Mouse (Mus musculus) cerebellum, adult 9-11 months (tissue): ENCODE measurements around the gene Prr14l.
"Not testable (repeated sequence)": the region's sequence is repeated elsewhere in the genome, so short reads cannot be mapped to it uniquely, and the experiment has no call there.

Experiments
- DNase-seq: peaks from one replicate; pipeline ENCODE4 v3.0.0; 2022

The Prr14l gene

DNA sequence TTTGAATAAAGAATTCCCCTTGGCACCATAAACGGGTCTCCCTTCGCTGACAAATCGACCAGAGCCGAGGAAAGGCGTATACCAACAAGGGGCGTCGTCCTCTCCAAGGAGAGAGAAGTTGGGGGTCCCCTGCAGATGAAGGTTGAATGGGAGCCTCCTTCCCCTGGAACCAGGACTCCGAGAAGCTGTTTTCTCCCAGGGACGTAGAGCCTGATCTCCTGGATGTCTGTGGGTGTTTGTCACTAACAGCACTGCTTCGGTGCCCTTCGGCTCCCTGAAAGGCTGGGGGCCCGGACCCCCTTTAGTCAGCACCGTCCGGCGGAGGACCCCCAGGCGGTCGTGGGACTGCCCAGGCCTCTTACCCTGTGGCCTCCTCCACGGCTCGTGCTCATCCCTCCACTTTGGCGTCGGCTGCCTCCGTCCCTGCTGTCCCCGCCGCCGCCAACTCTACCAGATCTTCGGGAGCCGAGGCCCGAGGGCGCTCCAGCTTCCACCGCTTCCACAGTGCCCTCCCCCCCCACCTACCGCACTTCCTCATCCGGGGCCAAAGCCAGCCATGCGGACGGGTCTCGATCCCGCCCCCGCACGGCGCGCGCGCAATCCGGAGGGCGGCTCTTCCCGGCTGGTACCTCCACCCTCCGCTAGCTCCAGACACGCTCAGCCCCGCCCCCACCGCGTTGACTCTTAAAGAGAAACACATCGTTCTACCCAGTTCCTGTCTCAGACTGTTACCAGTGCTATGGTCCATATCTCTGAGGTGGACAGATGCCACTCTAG is at the start of gene Prr14l:
Gene Prr14l, minus strand, starts transcription at position 526 of the 777 bp plus-strand sequence.
- peak; percentile 98 for DNase-seq

DNA sequence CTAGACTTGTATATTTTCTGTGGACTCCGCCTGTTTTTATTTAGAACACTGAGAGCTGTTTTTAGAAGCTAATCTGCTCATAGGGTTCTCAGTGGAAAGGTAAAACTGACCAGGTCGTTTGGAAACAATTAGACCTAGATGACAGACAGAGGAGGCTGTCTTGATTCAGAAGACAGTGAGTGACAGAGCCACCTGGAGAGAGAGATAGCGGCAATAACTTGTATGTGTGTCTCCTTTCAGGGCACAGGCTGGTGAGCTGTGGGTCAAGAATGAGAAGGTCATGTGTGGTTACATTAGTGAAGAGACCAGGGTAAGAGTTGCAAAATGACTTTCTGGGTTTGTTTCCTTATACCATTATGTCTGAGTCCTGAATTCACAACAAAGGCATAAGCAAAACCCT is 32.7 kb upstream of the Prr14l start:
- no peak for DNase-seq

DNA sequence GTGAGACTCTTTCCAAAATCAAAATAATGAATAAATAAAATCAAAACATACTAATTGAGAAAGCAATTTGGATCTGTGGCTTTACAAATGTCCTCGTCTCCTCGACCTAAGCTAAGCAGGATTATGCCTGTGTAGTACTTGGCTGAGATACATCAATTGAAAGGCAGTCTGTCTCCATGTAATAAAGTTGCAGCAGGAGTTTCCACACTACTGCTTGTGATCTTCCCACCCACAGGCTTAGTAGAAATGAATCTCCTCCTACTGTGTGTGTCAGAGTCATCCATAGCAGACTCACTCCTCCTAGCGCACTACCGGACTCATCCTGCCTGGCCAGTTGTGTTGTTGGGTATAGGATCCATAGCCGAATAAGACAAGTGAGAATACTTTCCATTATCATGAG is 18.3 kb upstream of the Prr14l start:
- no peak for DNase-seq

DNA sequence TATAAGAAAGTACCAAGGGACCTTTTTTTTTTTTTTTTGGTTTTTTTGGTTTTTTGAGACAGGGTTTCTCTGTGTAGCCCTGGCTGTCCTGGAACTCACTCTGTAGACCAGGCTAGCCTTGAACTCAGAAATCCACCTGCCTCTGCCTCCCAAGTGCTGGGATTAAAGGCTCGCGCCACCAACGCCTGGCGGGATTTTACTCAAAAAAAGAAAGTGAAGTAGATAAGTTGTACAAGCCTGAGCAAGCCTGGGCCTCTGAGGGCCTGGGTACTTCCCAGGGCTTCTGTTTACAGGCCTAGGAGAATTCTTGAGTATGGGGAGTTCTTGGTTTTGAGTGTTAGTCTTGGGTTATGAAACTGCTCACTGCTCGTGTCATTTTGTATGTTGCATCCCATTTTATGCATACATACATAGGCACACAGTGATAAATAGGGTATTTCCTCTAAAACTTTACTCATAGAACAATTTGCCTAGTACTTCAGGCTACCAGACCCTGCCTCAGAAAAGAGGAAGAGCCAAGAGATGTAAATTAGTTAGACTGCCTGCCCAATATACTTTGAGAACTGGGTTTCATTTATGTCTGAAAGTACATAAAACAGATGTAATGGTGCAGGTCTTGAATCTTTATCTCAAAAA is 15.5 kb upstream of the Prr14l start:
- DNase-seq, result no peak

DNA sequence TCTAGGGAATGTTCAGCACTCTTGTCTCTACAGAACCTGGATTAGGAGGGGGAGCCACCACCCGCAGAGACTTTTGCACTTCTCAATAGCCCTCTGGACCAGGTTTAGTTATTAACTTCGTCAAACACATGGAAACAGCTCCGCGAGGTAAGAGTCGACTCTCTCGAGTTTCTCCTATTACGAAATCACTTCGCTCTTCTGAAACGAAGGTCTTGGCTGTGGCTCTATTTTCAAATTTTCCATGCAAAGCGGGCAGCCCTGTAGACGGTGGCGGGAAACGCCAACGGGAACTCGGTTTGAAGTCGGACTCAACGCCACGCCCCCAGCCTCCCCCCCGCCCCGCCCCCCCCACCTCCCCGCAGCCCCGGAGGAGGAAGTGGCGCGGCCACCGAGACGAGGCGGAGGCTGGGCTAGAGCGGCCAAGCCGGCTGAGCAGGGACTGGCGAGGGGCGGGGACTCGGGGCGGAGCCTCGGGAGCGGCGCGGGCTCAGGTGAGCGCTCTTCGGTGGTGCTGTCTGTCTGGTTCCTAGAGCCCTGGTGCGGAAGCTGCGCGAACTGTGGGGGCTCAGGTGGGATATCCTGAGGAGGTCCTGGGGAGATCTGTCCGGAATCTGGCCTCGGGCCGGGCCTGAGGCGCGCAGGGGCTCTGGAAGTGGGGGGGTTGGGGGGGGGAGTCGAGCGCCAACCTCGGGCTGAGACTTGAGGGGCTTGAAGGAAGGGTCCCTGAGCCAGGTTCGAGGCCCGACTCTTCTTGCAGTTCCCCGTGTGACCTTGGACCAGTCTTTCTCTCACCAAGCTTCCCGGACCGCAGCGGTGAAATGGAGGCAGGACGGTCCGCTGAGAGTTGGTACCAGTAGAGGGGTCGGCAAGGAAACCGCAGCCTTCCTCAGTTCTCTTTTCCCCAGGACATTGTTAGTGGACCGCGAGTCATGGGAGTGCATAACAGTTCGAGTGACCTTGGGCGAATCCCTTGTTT is 9.5 kb upstream of the Prr14l start, which contains the start of gene Depdc5:
Gene Depdc5, plus strand, starts transcription at position 449 of the 976 bp plus-strand sequence.
- peak; percentile 94 for DNase-seq

DNA sequence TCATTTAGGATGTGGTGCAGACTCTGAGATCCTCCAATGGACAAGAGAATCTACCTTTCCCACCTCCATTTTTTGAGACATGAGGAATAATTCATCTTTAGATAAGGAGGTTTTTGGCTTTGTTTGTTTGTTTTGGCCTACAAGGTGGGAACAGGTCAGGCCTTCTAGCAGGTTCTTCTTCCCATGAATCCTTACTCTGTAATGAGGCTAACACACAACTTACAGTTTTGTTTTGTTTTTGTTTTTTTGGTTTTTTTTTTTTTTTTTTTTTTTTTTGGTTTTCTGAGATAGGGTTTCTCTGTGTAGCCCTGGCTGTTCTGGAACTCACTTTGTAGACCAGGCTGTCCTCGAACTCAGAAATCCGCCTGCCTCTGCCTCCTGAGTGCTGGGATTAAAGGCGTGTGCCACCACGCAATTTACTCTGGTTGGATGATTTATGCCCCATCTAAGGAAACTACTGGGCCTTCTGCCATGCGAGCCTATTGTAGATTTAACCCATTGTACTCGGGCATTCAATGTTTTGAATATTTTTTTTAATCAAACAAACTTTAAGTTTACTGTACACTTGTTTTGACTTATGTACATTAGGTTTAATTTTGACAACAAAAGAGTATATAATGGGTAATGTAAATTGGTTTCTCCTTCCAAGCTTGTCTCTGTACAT is 8.5 kb upstream of the Prr14l start:
- DNase-seq, result no peak

DNA sequence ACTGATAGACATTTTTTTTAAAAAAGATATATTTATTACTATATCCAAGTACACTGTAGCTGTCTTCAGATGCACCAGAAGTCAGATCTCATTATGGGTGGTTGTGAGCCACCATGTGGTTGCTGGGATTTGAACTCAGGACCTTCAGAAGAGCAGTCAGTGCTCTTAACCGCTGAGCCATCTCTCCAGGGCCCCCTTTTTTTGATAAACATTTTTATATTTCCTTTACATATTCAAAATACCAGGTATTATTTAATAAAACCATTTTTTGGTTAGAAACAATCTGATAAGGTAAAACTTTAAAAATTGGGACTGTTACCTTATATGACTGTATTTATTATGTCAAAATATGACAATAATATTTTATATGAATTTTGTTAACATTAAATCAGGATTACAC is 7.0 kb upstream of the Prr14l start:
- DNase-seq, result no peak

DNA sequence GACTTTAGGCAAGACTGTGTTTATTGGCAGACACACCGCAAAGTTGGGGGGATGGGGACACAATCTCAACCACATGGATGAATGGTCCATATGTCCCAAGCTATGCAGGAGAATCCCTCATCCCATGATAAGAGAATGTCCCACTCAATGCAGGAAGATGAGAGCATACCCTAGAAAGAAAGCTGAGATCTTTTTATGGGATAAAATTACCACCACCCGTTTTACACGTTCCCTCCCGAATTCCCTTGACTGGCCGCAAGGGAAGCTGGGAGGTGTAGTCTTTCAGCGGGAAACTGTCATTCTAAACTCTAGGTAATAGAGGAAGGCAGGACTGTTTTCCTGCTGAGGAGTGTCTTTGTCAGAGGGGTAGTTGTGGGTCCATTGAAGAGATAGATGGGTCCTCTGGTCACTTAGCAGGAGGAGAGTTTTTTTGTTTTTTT is 3.7 kb upstream of the Prr14l start:
- DNase-seq, result peak; percentile 65

DNA sequence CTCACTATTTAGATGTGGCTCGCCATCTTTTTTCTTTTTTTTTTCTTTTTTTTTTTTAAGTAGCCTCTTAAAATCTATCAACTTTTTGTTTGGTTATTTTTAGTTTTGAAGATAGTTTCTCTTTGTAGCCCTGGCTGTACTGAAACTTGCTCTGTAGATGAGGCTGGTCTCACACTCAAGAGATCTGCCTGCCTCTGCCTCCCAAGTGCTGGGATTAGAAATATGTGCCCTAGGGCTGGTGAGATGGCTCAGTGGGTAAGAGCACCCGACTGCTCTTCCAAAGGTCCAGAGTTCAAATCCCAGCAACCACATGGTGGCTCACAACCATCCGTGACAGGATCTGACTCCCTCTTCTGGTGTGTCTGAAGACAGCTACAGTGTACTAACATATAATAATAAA is 1.2 kb upstream of the Prr14l start:
- DNase-seq, result not testable (repeated sequence)

DNA sequence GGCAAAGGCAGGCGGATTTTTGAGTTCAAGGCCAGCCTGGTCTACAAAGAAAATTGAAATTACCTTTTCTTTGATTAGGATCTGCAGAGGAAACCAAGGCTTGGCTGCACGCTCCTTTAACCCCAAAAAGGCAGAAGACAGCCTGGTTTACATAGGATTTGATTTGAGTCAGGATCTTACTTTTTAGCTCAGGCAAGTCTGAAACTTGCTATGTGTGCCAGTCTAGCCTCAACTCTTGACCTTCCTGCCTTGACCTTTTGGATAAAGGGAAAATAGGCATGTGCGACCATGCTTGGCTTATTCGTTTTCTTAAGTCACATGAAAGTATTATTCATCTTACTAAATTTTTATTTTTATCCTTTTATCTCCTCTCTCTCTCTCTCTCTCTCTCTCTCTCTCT is 762 bp upstream of the Prr14l start:
- no peak for DNase-seq

DNA sequence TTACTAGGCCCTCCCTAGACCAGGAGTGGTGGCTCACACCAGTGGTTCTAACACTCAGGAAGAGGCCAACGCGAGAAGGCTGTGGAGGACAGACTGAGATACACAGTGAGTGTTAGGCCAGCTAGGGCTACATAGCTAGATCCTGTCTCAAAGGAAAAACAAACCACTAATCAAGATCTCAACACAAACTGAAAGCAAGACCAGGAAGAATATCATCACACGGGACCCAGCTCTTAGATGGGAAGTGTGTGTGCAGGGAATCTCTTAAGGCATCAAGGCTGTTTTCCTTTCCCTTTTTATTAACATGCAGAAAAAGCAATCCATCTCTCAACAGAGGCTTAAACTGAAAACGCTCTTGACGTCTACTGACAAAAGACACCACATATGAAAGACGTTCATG is 2.0 kb downstream of the Prr14l start:
- no peak for DNase-seq

DNA sequence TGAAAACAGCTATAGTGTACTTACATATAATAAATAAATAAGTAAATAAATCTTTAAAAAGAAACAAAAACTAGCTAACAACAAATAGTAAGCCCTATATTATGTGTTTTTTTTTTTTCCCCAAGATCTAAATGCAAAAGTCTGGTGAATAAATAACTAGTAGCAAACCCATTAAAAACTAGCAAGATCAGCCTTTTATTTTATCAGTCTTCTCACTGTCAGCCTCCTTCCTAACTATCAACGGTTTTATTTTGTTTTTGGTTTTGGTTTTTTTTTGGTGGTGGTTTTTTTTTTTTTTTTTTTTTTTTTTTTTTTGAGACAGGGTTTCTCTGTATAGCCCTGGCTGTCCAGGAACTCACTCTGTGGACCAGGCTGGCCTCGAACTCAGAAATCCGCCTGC is 4.5 kb downstream of the Prr14l start:
- DNase-seq, result not testable (repeated sequence)

DNA sequence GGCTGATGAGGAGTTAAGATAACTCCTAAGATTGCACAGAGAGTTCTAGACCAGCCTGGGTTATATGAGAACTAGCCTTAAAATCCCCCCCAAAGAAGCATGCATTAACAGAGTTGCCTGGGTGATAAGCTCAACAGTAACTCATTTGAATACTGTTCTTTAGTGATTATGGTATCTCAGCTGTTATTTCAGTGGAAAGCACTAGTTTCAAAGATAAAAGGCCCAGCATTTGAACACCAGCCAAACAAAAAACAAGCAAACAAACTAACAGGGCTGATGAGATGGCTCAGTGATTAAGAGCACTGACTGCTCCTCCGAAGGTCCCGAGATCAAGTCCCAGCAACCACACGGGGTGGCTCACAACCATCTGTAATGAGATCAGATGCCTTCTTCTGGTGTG is 4.9 kb downstream of the Prr14l start:
- DNase-seq, result no peak

DNA sequence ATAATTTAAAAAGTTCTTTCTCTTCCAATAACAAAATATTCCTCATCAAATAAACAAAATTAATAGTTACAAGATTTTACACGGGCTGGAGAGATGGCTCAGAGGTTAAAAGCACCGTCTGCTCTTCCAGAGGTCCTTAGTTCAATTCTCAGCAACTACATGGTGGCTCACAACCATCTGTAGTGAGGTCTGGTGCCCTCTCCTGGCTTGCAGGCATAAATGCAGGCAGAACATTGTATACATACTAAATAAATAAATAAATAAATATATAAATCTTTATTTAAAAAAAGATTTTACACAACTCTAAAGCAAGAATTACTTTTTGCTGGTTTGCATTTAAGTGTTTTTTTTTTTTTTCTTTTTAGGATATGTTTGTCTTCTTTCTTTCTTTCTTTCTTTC is 14.0 kb downstream of the Prr14l start:
- DNase-seq, result no peak

DNA sequence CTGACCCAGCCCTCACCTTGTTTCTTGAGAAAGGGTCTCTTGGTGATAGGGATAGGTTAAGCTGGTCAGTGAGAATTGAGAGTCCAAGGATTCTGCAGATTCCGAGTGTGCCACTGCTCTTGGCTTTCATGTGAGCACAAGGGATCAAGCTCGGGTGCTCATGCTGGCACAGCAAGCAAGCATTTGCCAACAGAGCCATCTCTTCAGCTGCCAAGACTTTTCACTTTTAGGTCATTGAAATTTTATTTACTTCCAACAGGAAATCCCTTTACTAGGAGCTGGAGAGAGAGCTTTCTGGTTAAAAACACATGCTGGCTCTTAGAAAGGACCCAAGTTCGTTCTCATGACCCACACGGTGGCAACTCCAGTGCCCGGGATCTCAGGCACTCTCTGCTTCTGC is 17.1 kb downstream of the Prr14l start:
- no peak for DNase-seq

DNA sequence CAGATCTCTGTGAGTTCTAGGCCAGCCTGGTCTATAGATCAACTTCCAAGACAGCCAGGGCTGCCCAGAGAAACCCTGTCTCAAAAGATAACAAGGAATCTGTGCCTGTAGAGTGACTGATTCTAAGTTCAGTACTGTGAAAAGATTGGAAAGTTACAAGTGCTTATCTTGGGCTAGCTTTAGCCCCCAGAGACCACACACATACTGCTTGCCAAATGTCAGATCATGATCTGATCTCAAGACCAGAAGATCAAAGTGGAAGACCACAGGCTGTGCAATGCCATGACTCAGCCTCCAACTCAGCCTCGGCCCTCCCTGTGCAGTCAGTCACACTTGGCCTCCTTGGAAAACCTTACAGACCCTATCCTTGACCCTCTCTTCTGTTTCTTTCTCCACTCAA is 19.6 kb downstream of the Prr14l start:
- DNase-seq, result no peak

DNA sequence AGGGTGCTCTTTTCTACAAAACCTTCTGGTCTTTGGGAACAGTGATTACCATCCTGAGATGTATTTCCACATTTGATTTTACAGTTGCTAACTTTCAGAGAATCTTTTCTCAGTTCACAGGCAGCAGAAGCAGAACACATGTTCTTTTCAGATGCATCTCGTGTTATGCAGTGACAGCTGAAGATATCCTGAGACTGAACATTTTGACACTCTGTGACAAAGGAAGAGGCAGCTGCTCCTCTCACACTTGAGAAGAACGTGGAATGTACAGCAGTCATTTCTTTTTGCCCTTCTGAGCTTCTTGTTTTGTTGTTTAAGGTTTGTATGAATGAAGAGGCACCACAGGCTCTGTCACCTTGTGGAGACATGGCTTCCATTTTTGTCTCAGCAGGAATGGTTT is 24.0 kb downstream of the Prr14l start:
- DNase-seq, result no peak

DNA sequence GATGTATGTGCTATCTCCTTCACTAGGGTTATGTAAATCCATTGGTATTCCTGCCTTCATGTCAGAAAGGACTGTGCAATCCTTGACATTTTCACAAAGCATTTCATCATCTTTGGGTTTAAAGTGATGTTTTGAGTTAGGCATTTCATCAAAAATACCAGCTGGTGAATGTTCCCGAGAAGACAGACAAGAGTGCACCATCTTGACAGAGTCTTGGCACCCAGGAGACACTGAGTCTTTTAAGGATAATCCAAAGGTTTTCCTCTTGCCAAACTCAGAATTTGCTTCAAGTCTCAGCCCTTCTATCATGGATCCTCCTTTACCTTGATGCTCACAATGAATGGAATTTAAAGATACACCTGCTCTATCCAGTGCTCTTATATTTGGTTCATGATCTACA is 25.3 kb downstream of the Prr14l start:
- not testable (repeated sequence) for DNase-seq

DNA sequence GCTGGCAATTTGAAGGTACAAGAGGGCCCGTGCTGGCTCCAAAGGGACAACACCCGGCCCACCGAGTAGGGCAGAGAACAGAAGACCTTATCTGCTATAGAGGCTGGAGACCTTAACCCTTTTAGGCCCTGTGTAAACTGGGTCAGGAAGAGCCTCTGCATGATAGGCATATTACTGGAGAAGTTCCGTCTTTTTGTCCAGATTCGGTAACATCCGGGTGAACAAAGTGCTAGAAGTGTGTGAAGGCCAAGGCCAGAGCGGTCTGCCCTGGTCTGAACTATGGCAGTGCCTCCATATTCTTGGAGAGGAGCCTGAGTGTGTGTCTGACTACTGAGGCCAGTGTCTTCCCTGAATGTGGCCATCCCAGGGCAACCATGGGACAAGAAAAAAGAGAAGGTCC is 27.0 kb downstream of the Prr14l start, which contains the start of gene Gm20671:
Gene Gm20671, minus strand, starts transcription at position 101 of the 400 bp plus-strand sequence.
- DNase-seq, result no peak

DNA sequence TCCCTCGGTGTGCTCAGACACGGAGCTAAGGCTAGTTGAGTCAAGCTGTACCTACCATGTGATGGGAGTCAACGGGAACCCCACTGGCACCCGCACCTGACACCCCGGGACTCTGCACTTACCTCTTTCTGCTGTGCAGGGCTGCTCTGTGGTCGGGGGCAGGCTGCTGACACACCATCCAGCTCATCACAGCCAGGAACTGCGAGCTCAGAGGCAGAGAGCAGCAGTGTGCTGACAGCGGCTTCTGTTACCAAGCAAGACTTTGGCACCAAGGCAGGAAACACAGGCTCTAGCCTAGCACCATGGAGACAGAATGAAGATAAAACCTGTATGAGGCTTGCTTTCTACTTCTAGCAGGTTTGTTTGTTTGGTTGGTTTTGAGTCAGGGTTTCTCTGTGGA is 33.6 kb downstream of the Prr14l start:
- no peak for DNase-seq

DNA sequence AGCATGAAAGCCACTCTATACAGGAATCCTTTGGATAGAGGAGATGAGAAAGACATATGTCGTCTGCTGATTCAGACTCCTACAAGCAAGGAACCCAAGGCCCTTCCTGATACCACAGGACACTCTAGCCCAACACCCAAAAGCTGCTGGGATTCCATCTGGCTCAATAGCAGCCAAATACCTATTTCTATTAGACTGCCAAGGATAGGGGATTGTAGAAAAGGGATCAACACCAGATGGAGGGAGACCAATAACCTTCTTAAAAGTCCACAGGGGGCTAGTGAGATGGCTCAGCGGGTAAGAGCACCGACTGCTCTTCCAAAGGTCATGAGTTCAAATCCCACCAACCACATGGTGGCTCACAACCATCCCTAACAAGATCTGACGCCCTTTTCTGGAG is 38.7 kb downstream of the Prr14l start:
- DNase-seq, result peak; percentile 62

DNA sequence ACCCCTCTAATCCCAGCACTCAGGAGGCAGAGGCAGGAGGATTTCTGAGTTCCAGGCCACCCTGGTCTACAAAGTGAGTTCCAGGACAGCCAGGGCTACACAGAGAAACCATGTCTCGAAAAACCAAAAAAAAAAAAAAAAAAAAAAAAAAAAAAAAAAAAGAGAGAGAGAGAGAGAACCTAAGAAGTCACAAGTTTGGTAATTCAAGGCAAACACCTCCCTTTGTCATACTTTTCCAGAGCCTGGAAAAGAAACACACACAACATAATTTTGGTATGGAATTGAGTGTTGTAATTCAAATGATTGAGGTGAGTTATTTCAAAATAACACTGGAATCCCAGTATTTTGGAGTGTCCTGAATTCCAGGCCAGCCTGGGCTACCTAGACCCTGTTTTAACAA is 67.6 kb downstream of the Prr14l start:
- not testable (repeated sequence) for DNase-seq
